Mouse (Mus musculus) left cerebral cortex, adult 11 months (tissue): ENCODE results near the gene Pkd1l3.

Source experiments
- DNase-seq: peaks from one replicate; pipeline ENCODE4 v3.0.0; 2022; ENCODE audit warnings: low spot score

Gene Pkd1l3

GRCm38 (mm10) chr8:109614243-109615210, at the start of gene Pkd1l3:
TSS of gene Pkd1l3 (plus strand) at chr8:109614517.
- no peak for DNase-seq

- no peak for DNase-seq
Measured at GRCm38 (mm10) chr8:109564766-109565165, 49.6 kb upstream of the Pkd1l3 start.

DNA sequence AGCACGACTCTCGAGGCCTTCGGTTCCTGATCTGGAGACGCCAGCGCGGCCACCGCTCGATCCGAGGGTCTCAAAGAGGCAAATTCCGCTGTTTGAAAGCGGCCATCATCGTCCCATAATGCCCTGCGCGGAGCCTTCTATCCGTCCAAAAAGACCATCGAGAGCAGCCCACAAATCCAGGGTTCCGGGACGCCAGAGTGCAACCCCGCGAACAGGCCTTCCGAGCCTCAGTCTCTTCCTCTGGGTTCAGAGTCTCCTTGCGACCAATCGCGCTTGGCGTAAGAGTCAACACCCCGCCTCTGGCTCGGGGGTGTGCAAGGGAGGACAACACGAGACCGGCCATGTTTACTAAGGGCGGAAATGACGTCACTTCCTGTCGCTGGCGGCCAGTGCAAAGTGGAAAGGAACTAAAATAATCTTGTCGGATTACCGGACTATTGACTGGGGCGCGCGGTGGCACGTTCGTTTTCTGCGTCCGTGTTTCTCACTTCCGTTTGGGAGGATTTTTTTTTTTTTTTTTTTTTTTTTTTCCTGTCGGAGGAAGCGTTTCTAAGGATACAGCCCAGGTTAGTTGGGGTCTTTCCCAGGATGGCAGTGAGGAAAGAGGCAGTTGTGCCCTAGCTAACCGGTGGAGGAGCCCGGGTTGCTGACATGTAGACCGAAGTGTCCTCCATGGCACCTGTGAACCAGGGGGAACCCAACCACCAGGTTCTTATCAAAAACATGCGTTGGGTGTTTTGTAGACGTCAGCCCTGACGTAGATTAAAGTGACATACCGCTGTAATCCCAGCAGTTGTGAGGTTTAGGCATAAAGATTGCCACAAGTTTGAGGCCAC, 48.6 kb upstream of the Pkd1l3 start, which contains the start of the genes Dhx38 and Txnl4b:
TSS of gene Dhx38 (minus strand) at position 364 of the 836 bp plus-strand sequence.
TSS of gene Txnl4b (plus strand) at position 395 of the 836 bp plus-strand sequence.
- peak; percentile 99 for DNase-seq

- DNase-seq, result no peak
Measured at GRCm38 (mm10) chr8:109571139-109571538, 43.2 kb upstream of the Pkd1l3 start.

DNA sequence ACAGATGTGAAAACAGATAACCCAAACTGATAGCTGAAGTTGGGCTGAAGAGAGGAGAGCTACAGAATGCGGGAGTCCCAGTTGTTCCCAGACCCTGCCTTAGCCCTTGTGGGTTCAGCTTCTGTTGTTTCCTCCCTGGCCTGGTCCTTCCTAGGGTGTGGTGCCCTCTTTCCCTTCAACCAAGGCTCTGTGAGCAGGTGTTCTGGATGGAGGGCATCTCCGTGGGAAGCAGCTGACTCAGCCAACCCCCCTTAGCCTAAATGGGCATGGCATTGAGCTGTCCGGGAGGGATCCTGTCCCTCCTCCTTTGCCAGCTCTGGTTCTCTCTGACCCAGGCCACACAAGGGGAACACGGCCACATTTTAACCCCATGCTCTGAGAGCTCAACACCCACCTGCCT, 38.0 kb upstream of the Pkd1l3 start:
- no peak for DNase-seq

- no peak for DNase-seq
Measured at GRCm38 (mm10) chr8:109578900-109579301, 35.4 kb upstream of the Pkd1l3 start, which contains the start of gene Hp. TSS of gene Hp (minus strand) at chr8:109579172.

GRCm38 (mm10) chr8:109584293-109584692, 30.0 kb upstream of the Pkd1l3 start:
- no peak for DNase-seq

DNA sequence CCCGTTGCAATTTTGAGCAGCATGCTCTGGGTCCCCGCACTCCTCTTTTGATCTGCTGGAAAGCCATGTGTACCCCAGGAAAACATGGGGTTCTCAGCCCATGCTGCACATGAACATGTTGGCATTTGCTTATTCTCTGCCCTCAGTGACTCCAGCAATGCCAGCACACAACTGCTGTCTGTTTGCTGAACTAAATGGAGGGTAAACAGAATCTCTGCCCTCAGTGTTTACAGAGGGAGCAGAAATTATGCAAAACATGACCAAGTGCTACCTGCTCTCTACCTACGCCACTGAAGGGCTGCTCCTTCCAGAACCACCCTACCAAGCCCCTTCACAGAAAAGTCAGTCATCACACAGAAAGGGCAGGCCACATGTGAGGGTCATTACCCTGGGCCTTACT, 29.5 kb upstream of the Pkd1l3 start:
- no peak for DNase-seq

GRCm38 (mm10) chr8:109585652-109586051, 28.7 kb upstream of the Pkd1l3 start:
- DNase-seq, result no peak

GRCm38 (mm10) chr8:109586972-109587504, 27.3 kb upstream of the Pkd1l3 start:
- DNase-seq, result no peak

DNA sequence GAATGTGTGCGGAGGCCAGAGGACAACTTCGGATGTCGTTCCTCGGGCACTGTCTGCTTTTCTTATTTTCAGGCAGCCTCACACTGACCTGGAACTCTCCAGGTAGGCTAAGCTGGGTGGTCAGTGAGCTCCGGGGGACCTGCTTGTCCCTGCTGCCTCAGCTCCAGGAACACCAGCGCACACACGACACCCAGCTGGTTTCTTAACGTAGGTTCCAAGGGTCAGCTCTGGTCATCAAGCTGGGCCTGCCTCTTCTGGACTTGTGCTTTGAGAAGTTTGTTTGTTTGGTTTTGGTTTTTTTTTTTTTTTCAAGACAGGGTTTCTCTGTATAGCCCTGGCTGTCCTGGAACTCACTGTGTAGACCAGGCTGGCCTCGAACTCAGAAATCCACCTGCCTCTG, 23.4 kb upstream of the Pkd1l3 start:
- DNase-seq, result no peak

GRCm38 (mm10) chr8:109591367-109591766, 22.9 kb upstream of the Pkd1l3 start:
- DNase-seq, result no peak

DNA sequence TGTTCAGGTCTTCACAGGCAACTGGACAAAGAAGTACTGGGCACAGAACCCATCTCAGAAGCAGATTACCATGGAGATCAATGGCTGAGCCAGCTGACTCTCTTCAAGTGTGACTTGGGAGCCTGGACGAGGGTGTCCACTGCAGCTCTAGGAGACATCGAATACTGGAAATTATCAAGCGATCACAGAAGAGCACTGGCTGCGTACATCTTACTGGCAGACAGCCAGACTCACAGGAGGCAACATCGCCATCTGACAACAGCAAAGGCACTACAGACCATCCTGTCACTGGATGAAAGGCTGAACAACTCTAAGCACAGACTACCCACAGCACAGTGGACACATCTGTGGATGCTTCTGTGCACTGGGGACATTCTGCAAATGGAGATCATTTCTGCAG, 22.2 kb upstream of the Pkd1l3 start:
- DNase-seq, result no peak

DNA sequence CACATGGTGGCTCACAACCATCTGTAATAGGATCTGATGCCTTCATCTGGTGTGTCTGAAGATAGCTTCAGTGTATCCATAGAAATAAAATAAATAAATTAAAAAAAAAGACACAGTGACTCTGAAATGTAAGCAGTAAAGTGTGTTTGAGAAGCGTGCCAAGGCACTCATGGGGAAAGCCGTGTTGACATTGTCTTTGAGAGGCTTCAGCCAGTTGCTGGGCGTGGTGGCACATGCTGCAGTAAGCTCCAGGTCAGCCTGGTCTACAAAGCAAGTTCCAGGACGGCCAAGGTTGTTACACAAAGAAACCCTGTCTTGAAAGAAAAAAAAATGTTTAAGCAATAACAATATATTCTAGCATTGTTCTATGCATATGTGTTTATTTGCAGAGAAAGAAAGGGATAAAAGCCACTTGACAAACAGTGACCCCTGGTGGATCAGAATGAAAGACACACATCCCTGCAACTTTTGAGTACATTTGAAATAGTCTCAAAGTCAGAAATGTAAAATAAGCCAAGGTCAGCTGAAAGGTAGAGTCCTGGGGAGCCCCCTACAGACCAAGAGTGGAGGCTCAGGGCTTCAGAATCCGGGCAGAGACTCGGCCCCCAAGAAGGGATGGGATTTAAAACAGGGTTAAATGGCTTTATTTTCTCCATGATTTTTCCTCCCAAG, 21.1 kb upstream of the Pkd1l3 start:
- no peak for DNase-seq

DNA sequence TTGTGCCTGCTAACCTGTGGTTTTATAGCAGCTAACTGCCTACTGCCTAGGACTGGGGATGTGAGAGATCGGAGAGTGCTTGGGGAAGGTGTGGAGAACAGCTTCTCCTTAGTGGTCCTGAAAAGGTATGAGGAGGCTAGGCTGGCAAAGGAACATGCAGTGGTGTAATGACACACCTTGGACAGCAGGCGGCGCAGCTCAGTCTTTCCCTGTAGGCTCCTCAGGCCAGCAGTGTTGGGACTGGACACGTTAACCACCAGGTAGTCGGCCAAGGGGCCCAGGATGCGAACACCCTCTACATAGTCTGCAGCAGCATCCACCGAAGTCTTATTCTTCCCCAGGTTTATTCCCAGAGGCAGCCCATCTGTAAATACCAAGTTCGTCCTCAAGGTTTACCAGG, 18.5 kb upstream of the Pkd1l3 start:
- DNase-seq, result no peak

GRCm38 (mm10) chr8:109606725-109607124, 7.6 kb upstream of the Pkd1l3 start:
- no peak for DNase-seq

DNA sequence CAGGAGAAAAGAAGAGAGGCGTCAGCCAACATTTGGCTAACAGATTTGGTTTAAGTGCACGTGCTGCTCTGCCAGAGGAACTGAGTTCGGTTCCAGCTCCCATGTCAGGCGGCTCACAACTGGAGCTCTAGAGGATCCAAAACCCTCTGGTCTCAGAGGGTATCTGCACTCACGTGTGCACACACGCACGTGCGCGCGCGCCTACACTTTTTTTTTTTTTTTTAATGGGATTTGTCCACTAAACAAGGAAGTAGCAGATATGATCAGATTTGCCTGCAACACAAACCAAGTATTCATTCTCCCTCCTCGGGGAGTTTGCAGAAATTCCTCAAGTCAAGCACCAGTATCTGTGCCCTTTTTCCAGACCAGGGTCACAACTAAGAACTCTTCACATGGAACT, 6.7 kb upstream of the Pkd1l3 start:
- DNase-seq, result no peak

DNA sequence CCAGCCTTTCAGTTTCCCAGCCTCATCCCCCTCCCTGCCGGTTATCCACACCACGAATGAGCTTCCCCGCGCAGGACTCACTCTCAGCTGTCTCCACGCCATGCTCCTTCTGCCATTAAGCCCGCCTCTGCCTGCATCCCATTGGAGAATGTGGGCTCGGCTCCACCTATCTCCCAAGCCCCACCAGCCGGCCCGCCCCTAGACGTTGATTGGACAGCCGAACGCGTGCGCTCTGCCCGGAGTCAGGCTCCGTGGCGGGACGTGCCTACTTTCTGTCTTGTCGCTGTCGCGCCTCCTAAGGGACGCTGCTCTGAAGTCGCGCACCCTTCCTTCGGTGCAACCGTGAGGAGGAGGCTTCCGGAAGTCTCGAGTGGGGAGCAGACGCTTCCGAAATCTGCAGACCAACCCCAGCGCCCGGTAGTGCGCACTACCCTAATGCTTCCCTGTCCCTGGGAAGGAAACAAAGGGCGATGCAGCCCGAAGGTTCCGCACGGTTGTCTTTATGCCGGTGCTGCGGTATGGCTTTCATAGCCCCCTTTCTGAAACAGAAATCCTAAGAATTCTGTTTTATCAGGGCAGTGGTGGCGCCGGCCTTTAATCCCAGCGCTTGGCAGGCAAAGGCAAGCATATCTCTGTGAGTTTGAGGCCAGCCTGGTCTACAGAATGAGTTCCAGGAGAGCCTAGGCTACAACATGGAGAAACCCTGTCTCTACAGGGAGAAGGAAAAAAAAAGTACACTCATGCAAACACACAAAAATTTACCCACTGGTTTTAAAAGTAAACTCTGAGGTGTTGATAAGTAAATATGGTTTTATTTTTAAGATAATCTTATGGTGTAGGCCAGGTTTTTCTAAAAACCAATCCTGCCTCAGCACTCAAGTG, 5.8 kb upstream of the Pkd1l3 start, which contains the start of gene Dhodh:
TSS of gene Dhodh (minus strand) at position 403 of the 882 bp plus-strand sequence.
- peak; percentile 96 for DNase-seq

GRCm38 (mm10) chr8:109609153-109609502, 5.2 kb upstream of the Pkd1l3 start:
- DNase-seq, result no peak

DNA sequence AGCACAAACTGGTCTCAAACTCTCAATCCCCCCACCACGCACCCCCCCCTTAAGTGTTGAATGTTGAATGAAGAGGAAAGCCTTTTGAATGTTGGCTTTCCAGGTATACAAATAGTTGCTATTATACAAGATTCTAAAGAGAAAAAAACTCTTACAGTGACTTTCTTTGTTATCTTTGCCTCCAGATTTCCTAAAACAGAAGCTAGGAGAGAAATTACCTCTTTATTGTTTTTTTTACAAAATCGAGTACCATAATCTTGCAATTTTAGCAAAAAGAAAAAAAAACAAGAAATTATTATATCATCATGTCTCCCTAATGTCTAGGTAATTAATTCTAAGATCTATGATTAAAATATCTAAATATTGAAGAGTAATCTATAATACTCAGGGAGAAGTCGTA, 1.3 kb downstream of the Pkd1l3 start:
- DNase-seq, result no peak

DNA sequence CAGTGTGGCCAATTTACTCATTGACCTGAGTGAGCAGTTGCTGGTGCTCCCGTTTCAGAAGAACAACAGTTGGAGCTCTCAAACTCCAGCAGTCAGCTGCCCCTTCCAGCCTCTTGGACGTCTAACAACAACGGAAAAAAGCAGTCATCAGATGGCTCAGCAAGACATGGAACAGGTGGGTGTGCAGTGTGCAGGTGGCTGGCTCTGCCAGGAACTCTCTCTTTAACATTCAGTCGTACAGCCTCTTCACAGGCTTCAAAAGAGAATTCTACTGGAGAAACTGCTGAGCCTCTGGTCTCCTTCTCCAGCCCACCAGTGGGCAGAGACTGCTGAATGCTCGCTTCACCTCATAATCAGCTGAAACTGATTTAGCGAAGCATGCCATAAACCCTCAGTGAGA, 14.3 kb downstream of the Pkd1l3 start:
- DNase-seq, result no peak
